Mouse (Mus musculus) kidney, postnatal 4 days (tissue): ENCODE measurements around the gene Tatdn3.
A peak's percentile ranks its signal among the peaks of the same experiment; 100 is the strongest.
"Not testable (repeated sequence)": the region's sequence is repeated elsewhere in the genome, so short reads cannot be mapped to it uniquely, and the experiment has no call there.

Experiments
- DNase-seq, 2 experiments: peaks; one replicate each; pipeline ENCODE4 v3.0.0; 2021; ENCODE audit warnings: mixed read lengths in 2 of 2

Tatdn3 gene

GRCm38 (mm10) chr1:191073486-191073885, 10.8 kb upstream of the Tatdn3 start:
- DNase-seq = no peak

GRCm38 (mm10) chr1:191073001-191073400, 10.3 kb upstream of the Tatdn3 start:
- DNase-seq = peak; percentile 75 to 82

- DNase-seq = no peak
Observed at GRCm38 (mm10) chr1:191072329-191072913, 9.7 kb upstream of the Tatdn3 start.

GRCm38 (mm10) chr1:191071613-191072012, 8.9 kb upstream of the Tatdn3 start:
- no peak for DNase-seq

GRCm38 (mm10) chr1:191070259-191070658, 7.5 kb upstream of the Tatdn3 start:
- no peak for DNase-seq

GRCm38 (mm10) chr1:191068377-191068776, 5.6 kb upstream of the Tatdn3 start:
- peak; percentile 52 to 57 for DNase-seq

GRCm38 (mm10) chr1:191065188-191065587, 2.5 kb upstream of the Tatdn3 start:
- no peak for DNase-seq

GRCm38 (mm10) chr1:191064535-191064934, 1.8 kb upstream of the Tatdn3 start:
- DNase-seq = no peak

GRCm38 (mm10) chr1:191063700-191064099, 968 bp upstream of the Tatdn3 start:
- no peak for DNase-seq

- DNase-seq = no peak
Observed at GRCm38 (mm10) chr1:191062241-191062780, 421 bp downstream of the Tatdn3 start.

- no peak for DNase-seq
Observed at GRCm38 (mm10) chr1:191057461-191057860, 5.3 kb downstream of the Tatdn3 start.

- DNase-seq = no peak
Observed at GRCm38 (mm10) chr1:191055533-191055873, 7.2 kb downstream of the Tatdn3 start.

- DNase-seq = peak in 1 of 2 experiments; percentile 26
Observed at GRCm38 (mm10) chr1:191054870-191055532, 7.7 kb downstream of the Tatdn3 start.

GRCm38 (mm10) chr1:191053555-191053954, 9.2 kb downstream of the Tatdn3 start:
- no peak for DNase-seq

GRCm38 (mm10) chr1:191046231-191046824, 16.4 kb downstream of the Tatdn3 start:
- DNase-seq = no peak

GRCm38 (mm10) chr1:191045264-191045663, 17.5 kb downstream of the Tatdn3 start:
- DNase-seq = no peak

- peak; percentile 22 to 38 for DNase-seq
Observed at GRCm38 (mm10) chr1:191042688-191043087, 20.0 kb downstream of the Tatdn3 start.

- DNase-seq = no peak
Observed at GRCm38 (mm10) chr1:191042106-191042505, 20.6 kb downstream of the Tatdn3 start.

- DNase-seq = no peak
Observed at GRCm38 (mm10) chr1:191041352-191041751, 21.4 kb downstream of the Tatdn3 start.

GRCm38 (mm10) chr1:191037999-191038398, 24.7 kb downstream of the Tatdn3 start:
- DNase-seq = no peak

- no peak for DNase-seq
Observed at GRCm38 (mm10) chr1:191036554-191037334, 26.0 kb downstream of the Tatdn3 start, which contains the start of gene Spata45. Spata45 (plus strand) TSS chr1:191036639.

GRCm38 (mm10) chr1:191035649-191036048, 27.1 kb downstream of the Tatdn3 start:
- DNase-seq = no peak

GRCm38 (mm10) chr1:191030922-191031425, 31.8 kb downstream of the Tatdn3 start:
- DNase-seq = not testable (repeated sequence)
